Mouse (Mus musculus): Measurements from ENCODE around the gene Prdm5.

Prdm5 gene

DNA sequence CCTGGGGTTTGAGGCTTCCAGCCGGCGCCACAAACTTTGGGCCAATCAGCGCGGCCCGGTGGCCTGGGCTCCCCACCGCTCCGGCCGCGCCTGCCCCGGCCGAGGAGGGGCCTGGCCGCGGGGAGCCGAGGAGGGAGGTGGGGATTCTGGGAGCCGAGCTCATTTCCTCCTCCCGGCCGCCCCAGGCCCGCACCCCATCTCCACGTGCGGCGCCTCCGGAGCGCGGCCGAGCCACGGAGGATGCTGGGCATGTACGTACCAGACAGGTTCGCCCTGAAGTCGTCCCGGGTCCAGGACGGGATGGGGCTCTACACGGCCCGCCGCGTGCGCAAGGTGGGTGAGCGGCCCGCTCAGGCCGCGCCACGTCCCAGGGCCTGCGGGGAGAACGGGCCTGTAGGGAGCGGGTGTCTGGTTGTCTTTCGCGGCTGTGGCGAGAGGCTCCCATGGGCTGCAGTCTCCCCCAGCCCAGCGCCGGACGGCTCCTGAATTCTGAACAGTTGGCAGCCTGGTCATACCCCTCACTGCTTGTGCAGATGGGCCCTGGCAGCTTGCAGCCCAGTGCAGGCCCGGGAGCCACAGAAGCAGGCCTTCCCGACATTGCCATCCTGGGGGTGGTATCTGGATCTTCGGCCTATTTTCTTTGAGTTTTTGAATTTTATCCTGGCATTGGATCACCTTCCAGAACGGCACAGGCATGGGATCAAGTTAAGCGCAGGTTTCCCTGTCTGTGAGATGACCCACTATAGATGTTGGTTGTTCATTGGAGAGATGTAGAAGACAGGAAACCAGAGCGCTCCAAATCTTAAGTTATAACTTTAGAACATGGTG, at the start of gene Prdm5:
TSS of gene Prdm5 (plus strand) at position 128 of the 828 bp plus-strand sequence.
- DNase-seq: peak; percentile 61 to 80

DNA sequence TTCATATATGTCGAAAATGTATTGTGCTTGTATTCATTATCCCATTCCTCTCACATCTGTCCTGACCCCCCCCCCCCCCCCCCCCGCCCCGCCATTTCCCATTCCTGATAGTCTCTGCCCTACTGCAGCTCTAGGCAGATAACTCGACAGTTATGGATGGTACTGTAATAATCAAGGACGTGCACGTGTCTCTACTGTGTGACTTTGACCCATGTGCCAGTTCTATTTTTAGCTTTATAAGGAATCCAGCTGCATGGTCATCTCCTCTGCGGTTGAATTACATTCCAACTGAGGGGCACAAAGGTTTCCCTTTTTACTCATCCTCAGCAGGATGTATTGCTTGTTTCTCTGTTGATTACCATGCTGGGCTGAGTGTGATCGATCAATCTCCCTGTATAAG, 39.3 kb upstream of the Prdm5 start:
- DNase-seq: no peak

DNA sequence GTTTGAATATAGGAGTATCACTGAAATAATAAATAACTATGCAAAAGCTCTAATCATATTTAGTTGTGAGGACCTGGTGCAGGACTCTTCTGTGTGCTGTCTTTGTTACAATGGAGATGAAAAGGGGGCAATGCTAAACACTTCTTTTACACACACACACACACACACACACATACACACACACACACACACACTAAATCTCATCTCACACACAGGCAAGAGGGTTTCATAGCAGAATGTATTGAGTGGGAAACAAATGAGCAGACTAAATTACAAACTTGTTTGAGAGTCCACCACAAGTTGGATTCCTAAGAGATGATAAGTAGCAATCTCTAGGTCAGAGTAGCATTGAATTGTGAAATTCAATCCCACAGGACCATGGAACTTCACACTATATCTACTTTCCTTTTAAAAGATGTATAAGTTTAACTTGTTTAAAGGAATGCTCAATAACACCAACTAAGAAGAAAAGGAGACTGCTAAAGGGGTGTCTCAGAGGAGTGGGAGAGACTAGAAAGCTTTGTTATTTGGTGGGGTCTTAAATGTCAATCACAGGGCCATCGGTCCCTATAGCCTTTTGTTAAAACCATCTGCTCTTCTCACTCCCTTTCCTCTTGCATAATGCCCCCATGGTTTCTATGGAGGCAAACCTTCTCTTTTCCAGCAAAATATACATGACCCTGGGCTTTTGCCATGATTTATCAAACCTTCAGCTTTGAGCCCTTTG, 35.5 kb upstream of the Prdm5 start:
- no peak for DNase-seq

DNA sequence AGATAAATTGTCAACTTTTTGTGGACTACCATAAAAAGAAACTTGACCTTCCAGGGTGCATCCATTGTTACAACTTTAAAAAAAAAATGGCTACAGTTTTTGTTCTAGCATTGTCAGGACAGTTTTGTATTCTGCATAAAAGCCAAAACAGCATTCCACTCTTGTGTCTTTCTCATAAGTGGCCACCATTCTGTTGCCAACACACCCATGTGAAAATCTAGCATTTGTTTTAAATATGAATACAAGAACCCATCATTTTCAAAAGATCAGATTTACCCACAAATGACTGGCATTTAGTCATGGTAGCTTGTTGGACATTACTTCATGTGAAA, 35.0 kb upstream of the Prdm5 start:
- no peak for DNase-seq

DNA sequence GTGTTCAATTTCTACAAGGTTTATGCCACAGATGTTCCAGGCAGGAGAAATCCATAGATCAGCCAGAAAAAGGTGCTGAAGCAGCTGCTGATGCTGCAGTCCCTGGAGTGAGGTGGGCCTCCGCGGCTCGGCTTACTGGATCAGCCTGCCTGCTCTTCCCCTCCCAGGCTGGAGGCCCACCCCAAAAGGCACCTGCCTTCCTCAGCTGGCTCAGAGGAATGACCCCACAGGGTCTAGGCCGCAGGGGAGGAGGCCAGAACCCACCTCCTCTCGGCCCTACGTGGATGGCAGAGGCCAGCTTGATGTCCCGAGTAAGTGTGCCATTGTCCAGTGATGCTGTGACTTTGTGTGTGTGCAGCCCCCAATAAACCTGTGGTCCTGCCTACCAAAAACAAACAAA, 20.6 kb upstream of the Prdm5 start:
- no peak for DNase-seq

DNA sequence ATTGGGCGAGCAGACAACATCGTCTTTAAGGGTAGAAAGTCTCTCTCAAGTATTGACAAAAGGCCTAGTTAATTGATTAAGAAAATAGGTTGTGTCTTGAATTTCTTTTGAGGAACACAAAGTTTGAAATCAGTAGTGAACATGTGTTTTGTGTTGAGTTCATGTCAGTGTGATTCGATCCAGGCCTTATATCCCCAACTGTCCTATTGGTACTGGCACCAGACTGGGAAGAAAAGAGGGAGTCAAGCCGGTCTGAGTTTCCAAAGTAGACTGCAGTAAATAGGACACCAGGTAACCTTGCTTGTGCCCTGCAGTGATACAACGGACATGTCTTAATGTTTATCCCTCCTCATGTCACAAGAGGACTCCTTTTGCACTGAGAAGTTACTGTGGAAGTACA, 19.6 kb upstream of the Prdm5 start:
- DNase-seq: no peak

DNA sequence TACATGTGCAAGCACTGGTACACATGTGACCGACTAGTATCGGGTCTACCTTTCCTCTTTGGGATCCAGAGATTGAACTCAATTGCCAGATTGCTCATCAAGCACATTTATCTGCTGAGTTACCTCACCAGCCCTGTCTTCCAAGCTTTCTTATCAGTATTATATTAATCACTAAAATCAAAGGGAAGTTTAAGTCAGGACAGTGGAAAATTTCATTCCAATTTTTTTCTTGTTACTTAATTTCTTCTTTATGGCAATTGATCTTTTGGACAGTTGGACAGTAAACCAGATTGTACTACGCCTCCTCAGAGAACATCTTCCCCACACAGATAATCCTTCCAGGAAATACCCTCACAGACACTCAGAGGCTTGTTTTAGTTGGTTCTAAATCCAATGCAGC, 18.7 kb upstream of the Prdm5 start:
- no peak for DNase-seq

DNA sequence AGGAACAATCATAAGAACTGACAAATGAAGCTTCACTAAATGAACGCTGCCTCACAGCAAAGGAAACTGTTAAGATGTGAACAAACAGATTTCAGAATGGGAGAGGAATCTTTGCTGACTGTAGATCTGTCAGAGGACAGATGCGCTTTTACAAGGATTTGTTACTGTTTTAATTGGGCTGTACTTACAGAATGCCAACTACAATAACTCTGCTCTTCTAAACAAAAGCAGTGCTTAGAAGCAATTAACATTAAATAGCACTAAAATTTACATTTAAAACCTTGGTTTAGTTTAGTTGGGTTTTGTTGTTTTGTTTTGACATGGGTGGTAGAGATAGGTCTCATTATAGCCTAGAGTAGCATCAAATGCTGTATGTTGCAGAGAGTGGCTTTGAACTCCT, 14.3 kb upstream of the Prdm5 start:
- no peak for DNase-seq

DNA sequence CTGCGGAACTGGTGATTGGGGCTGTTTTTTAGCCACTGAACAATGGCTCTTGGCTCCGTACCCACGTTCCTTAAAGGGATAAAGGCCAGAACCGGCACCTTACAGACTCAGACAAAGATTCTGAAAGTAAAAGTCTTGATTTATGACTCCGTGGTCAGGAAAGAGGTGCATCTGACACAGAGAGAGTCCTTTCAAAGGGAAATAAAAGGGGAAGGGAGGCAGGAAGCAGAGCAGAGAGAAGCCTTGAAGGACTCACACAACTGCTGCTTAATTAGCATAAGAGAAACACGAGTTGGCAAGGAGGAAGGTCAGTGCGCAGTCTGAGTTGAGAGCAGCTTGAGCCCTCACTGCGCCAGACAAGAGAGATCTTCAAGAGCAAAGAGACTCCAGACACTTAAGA, 13.7 kb upstream of the Prdm5 start:
- DNase-seq: no peak

DNA sequence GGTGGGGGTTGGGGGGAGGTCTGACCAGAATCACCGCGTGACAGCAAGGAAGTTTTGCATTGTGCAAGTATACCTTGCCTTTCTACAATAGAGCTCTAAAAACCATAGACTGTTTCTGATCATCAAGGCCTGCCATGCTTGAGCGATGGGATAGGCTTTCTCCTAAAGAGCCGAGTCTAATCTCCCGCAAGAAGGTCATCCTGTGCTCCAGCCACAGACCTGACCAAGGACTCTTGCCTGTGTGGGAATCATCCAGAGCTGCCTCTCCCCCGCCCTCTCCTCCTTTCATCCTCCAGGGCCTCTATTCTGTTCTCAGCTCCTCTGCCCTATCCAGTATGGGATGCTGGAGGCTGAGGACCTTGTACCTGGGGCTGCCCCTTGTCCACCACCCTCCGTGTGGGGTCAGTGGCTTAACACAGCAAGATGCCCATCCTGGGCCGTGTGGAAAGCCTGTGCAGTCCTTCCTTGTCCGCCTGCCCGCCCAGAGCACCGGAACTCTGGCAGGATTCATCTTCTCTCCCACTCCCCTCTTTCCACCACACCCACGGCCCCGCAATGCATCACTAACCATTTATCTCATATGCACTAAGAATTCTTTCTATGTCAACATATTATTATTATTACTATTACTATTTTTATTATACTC, 12.9 kb upstream of the Prdm5 start:
- DNase-seq: no peak

DNA sequence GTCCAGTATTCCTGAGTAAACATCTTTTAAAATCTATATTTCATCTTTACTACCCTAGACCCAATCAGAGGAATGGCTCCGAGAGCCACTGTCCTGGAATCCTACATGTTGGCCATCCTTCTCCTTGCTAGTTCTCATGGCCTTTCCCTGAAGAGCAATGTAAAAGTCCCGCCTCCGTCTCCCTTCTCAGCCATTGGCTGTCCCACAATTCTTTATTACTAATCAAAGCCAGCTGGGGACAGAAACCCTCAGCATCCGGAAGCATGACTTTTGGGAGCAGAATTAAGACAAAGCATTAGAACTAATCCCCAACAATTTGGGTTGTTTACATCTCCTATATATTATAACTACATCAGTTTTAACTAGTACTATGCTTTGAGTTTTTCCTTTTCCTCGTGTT, 10.9 kb upstream of the Prdm5 start:
- no peak for DNase-seq

DNA sequence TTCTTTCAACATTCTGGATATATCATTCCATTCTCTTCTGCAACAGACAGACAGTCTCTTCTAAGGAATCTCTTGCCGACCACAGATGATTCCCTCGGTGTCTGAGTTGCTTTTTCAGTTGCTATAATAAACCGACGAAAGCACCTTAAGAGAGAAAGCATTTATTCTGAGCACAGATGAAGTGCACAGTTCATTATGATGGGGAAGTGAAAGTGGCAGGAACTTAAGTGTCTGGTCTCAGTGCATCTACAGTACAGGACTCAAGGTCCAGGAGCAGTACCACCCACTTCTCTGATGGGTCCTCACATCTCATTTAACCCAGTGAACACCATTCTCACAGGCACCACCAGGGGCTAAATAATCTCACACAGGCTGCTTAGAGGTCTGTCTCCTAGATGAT, 5.2 kb upstream of the Prdm5 start:
- DNase-seq: no peak

DNA sequence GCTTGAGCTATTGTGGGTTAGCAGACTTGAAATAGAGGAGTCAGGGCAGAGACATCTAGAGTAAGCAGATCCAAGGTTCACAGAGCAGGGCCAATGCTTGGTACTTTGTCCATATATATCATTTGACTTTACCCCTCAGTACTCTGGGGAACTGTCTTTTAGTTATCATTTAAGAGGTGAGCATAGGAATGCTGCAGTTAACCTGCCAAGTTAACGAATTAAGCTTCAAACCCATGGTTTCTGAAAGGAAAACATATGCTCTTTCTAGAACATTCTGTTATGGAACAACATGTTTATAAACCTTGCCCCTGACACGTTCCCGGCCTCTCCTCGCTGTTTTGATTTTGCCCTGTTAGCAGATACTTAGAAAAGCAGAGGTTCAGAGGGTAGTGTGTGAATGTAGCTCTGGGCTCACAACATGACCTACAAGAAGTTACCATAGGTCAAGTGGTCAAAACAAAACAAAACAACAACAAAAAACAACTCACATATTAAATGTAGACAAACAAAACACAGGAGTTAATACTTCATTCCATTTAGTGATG, 973 bp downstream of the Prdm5 start:
- no peak for DNase-seq

DNA sequence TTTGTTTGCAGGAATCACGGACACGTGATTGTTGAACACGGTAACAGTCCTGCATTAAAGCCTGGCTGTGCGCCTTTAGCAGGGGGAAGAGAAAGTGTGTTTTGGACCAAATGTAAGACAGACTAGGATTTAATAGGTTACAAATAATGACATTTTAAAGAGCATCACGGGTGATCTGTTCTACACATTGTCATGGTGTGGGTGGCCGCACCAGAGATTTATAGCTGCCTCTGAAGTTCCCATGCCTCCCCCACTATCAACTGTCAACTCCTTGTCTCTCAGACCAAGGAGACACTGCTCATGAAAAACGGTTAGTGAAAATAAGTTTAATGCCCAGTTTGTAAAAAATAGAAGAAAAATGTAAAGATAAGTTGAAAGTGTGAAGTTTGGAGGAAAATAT, 2.7 kb downstream of the Prdm5 start:
- DNase-seq: no peak

DNA sequence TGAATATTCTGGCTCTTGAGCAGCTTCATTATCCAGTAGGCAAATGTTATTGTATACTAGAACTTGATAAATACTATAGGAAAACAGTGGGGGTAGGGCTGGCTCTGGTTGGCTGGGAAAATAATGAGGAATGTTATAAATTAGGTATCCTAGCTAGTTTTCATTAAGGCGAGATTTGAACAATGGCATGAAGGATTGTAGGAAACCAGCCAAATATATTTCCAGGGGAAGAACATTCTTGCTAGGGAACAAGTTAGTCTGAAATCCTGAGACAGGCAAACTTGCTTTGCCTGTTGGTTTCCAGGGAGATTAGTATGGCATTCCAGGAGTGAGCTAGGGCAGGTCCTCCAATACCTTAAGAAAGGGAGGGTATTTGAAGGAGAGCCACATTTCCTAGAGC, 4.9 kb downstream of the Prdm5 start:
- DNase-seq: no peak

DNA sequence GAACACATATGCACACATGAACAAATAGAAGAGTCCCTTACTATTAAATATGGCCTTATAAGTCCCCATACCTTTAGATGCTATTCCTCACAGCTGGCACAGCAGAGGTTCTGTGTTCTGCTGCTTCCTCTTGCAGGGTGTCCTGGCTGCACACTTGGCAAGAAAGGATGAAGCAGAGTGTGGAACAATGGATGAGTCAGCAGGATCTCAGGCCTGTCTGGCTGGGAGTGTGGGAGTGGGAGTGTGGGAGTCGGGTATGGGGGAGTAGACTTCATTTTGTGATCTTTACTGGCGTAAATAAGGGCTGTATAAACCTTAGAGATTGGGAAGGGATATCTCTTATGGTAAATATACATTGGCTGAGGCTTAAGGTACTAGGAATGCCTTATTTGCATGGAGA, 14.1 kb downstream of the Prdm5 start:
- no peak for DNase-seq

DNA sequence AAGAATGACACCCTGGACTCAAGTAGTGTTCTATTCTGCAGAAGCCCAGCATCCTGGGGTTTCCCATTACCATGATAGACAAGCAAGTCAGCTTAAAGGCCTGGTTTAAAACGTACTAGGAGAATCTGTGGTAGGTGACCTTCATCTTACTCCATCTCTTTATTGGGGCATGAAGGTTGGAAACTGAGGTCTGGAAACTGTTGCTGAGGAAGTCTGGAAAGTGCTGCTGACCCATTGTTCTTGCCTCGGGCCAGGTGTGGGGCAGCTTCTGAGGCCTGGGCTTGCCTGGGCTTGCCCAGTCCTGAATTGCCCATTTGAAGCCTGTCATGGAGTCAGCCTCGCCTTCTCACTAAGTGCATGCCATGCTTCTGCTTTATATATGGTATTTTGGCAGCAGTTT, 17.8 kb downstream of the Prdm5 start:
- no peak for DNase-seq

DNA sequence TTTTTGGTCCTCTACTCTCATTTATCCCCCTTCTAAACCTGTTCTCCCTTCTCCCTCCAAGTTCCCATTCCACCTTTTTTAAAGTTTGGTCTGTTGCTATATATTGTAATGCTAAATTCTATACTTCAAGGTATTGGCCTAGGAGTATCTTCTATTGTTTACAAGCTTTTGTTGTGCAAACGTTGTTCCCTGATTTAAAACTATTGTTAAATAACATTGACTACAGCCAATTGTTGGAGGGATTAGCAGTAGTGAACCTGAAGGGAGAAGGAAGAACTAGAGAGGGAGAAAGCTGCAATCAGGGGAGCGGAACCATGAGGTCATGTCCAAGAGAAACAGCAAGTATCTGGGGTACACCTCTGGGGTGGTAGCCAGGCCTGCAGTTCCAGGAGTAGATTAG, 18.5 kb downstream of the Prdm5 start:
- no peak for DNase-seq

DNA sequence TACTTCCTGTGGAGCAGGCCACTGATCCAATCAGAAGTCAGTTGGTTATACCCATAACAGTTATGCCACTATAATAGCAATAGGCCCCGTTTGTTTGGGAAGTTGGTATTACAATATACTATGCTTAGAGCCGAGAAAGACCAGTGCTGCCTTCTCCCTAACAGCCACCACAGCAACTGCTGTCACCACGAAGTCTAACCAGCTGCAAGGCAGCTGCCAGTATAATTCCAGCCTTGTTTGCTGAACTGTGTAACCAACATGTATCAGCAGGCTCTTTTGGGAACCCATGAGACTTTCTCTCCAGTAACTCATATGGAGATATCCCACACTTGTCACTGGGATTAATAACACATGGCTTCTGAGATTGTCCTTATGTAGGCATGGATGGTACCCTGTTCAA, 19.6 kb downstream of the Prdm5 start:
- DNase-seq: no peak

DNA sequence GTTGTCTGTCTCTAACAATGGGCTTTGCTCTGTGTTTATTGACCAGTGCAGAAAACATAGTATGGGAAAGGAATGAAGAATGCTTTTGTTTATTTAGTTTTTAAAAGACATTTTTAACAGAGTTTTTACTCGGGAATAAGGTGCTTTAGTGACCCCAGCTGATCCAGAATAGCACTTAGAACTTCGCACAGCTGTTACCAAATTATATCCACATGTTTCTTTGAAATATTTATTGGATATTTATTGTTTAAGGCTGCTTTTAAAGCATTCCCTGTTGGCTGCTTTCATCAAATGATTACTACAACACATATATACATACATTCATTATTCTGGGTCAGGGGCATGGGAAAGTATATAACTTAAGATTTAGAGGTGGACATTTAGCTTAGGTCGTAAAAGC, 32.9 kb downstream of the Prdm5 start:
- DNase-seq: no peak

DNA sequence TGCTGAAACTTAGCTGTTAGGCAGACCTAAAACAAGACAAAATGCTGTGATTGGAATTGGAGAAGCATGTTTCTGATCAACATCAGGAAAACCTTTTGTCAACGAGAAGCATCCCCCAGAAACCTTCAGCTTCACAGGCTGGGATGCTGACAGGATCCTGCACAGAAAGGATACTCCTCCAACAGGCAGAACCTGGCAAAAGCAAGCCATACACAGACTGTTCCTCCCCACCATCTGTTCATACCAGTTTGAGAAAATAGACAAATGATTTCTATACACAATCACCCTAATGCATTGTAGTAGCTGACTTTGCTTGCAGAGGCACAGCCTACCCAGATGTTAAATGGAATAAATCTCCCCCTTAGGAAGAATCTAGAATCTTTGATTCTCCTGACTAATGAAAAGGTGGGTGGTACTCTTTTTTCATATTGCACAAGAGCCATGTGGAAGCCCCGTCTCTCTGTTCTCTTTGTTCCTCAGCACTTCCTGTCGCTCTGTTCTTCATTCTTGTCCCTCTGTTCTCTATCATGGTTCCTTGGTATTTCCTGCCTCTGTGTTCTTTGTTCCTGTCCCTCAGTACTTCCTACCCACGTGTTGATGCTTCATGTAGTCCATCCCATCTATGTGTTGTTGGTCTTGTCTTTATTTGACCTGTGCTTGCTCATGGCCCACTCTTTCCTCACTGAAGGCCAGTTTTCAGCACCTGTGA, 39.4 kb downstream of the Prdm5 start:
- DNase-seq: no peak

DNA sequence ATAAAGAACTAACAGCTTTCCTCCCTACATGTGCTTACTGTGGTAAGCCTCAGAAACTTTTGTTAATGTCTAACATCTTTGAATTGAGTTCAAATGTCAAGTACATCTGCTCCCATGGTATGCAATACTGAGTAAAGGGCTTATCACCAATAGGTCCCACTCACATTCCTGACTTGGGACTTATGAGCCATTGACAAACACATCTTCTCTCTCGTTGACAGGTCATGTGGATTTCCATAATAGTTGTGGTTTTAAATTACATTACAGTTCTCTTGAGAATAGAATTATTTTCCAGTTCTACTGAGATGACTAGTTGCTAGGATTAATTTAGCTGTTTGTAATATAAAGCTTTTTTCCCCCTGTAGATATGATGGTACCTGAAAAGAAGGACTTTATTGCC, 49.9 kb downstream of the Prdm5 start:
- DNase-seq: no peak

DNA sequence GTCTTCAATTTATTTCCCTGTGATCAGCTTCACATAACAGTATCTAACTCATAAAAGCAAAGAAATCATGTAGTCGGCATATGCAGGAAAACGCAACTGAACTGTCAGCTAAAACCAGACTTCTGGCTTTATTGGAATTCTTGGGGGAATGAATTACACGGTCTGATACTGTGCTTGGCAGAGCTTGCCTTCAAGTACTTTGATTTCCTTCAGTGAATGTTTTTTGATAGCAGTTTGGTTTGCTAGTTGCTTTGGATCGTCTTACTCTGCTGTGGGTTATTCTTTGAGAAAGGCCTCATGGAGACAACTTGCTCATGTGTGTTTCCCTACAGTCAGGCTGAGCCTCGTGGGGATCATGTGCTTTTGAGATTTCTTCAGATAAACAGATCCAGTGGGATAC, 52.7 kb downstream of the Prdm5 start:
- no peak for DNase-seq
